Mouse (Mus musculus): ENCODE data around the gene Lin28a. TPM values are rescaled to one million over a fixed set of nuclear protein-coding genes. Genes with fewer than 3 reads are reported as not detected.

The Lin28a gene
- polyA plus RNA-seq (2012; rRNA removed), result 0.70 and 0.95 TPM in 2 replicates
- 0.28 and 0.42 TPM in 2 replicates for polyA plus RNA-seq (2014; fragmentation: Nextera tagmentation; extraction: Ambion mirVana)

- H3K4me3 ChIP-seq (ENCODE audit: insufficient read depth in 1 of 2, low read depth in 2 of 2, low read length in 2 of 2), result peak within 1 kb of the TSS; percentile 12 to 28
- H3K27ac ChIP-seq, result no peak within 1 kb of the TSS
- ATAC-seq (ENCODE audit: insufficient read depth) (no peak), DNase-seq (ENCODE audit: low read depth in 3 of 3, low spot score in 3 of 3) (no peak)
- H3K36me3 ChIP-seq (replicated peaks; ENCODE audit: control insufficient read depth, insufficient read depth, low read depth), result no peaks in the 10 kb centered on the region
- 4% methylated on average over 9 of the region's 9 CpGs for WGBS (ENCODE audit: insufficient replicate concordance)
- no peaks in the 10 kb centered on the region for H3K9me3 ChIP-seq (ENCODE audit: control insufficient read depth, low read length)
- peaks cover 47% of the 10 kb centered on the region for H3K27me3 ChIP-seq (ENCODE audit: control insufficient read depth, insufficient read depth, low read length)
- no peaks in the 10 kb centered on the region for H3K4me1 ChIP-seq (replicated peaks; ENCODE audit: control insufficient read depth in 2 of 2, insufficient read depth in 2 of 2, low read length in 1 of 2)
- H3K9ac ChIP-seq (replicated peaks), result no peak within 1 kb of the TSS
- peak within 1 kb of the TSS; percentile 34 for H3K4me2 ChIP-seq (ENCODE audit: low read depth)
- TF ChIP-seq EP300 (IDR thresholded peaks at IDR 0.05; ENCODE audit: low read depth) (no peak), CTCF (IDR thresholded peaks at IDR 0.05; ENCODE audit: low read depth) (no peak)
Measured at GRCm38 (mm10) chr4:134018779-134019145, at the start of gene Lin28a. TSS of gene Lin28a (minus strand) at chr4:134018841.

- H3K27me3 ChIP-seq (ENCODE audit: control insufficient read depth, insufficient read depth, low read length), result no peaks in the 10 kb centered on the region; the same call in 1 of the 2 replicates
- H3K4me2 ChIP-seq (ENCODE audit: low read depth), result no peak overlapping the region
- H3K4me3 ChIP-seq (ENCODE audit: insufficient read depth in 1 of 2, low read depth in 2 of 2, low read length in 2 of 2), result no peak overlapping the region
- DNase-seq (ENCODE audit: low read depth in 3 of 3, low spot score in 3 of 3), result no peak
- H3K9me3 ChIP-seq (ENCODE audit: control insufficient read depth, low read length), result no peaks in the 10 kb centered on the region
- no peak overlapping the region for H3K9ac ChIP-seq (replicated peaks)
- H3K36me3 ChIP-seq (replicated peaks; ENCODE audit: control insufficient read depth, insufficient read depth, low read depth), result no peaks in the 10 kb centered on the region
- TF ChIP-seq CTCF (IDR thresholded peaks at IDR 0.05; ENCODE audit: low read depth), result no peak
- no peak for TF ChIP-seq EP300 (IDR thresholded peaks at IDR 0.05; ENCODE audit: low read depth)
- no peak for ATAC-seq (ENCODE audit: insufficient read depth)
- peaks cover 0 to 7% of the 10 kb centered on the region in 2 experiments; a peak in 2 of 4 replicates for H3K4me1 ChIP-seq (replicated peaks; ENCODE audit: control insufficient read depth in 2 of 2, insufficient read depth in 2 of 2, low read length in 1 of 2)
- H3K27ac ChIP-seq, result no peak overlapping the region
- 61% methylated on average over 7 of the region's 7 CpGs for WGBS (ENCODE audit: insufficient replicate concordance)
Measured at GRCm38 (mm10) chr4:134067833-134068544, 49.3 kb upstream of the Lin28a start.

DNA sequence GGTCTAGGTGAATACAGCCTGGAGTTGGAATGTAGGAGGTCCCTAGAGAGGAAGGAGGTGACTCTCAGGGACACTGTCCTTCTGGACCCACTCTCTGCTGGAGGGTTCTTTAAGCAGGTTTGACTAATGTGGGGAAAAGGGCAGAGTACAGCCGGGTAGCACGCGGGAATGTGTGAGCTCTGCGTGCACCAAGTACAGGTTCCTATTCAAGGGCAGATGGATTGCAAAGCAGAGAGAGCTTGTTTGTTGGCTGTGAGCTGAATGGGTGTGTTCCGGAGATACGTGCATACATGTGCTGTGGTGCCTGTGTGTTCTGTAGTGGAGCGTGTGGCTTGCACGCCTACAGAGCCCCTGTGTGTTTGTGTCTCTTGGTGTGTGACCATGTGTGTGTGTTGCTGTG, 48.7 kb upstream of the Lin28a start:
- Histone ChIP-seq H3K4me3 (ENCODE audit: insufficient read depth in 1 of 2, low read depth in 2 of 2, low read length in 2 of 2) (no peak overlapping the region), H3K27ac (no peak overlapping the region), H3K4me1 (replicated peaks; ENCODE audit: control insufficient read depth in 2 of 2, insufficient read depth in 2 of 2, low read length in 1 of 2) (peaks cover 0 to 8% of the 10 kb centered on the region in 2 experiments; a peak in 3 of 4 replicates), H3K36me3 (replicated peaks; ENCODE audit: control insufficient read depth, insufficient read depth, low read depth) (no peaks in the 10 kb centered on the region), H3K27me3 (ENCODE audit: control insufficient read depth, insufficient read depth, low read length) (no peaks in the 10 kb centered on the region; the same call in 1 of the 2 replicates), H3K9me3 (ENCODE audit: control insufficient read depth, low read length) (no peaks in the 10 kb centered on the region), H3K9ac (replicated peaks) (no peak overlapping the region), H3K4me2 (ENCODE audit: low read depth) (no peak overlapping the region)
- ATAC-seq (ENCODE audit: insufficient read depth) (no peak), DNase-seq (ENCODE audit: low read depth in 3 of 3, low spot score in 3 of 3) (no peak)
- no peak for TF ChIP-seq EP300 (IDR thresholded peaks at IDR 0.05; ENCODE audit: low read depth)
- TF ChIP-seq CTCF (IDR thresholded peaks at IDR 0.05; ENCODE audit: low read depth), result no peak
- 66% methylated on average over 8 of the region's 8 CpGs for WGBS (ENCODE audit: insufficient replicate concordance)

- Histone ChIP-seq H3K4me3 (ENCODE audit: insufficient read depth in 1 of 2, low read depth in 2 of 2, low read length in 2 of 2) (no peak overlapping the region), H3K4me2 (ENCODE audit: low read depth) (no peak overlapping the region), H3K27ac (no peak overlapping the region), H3K9me3 (ENCODE audit: control insufficient read depth, low read length) (no peaks in the 10 kb centered on the region), H3K27me3 (ENCODE audit: control insufficient read depth, insufficient read depth, low read length) (no peaks in the 10 kb centered on the region; the same call in 1 of the 2 replicates), H3K9ac (replicated peaks) (no peak overlapping the region), H3K4me1 (replicated peaks; ENCODE audit: control insufficient read depth in 2 of 2, insufficient read depth in 2 of 2, low read length in 1 of 2) (peaks cover 0 to 16% of the 10 kb centered on the region in 2 experiments; a peak in 3 of 4 replicates), H3K36me3 (replicated peaks; ENCODE audit: control insufficient read depth, insufficient read depth, low read depth) (no peaks in the 10 kb centered on the region)
- ATAC-seq (ENCODE audit: insufficient read depth), result no peak
- TF ChIP-seq EP300 (IDR thresholded peaks at IDR 0.05; ENCODE audit: low read depth) (no peak), CTCF (IDR thresholded peaks at IDR 0.05; ENCODE audit: low read depth) (no peak)
- 32% methylated on average over 23 of the region's 23 CpGs for WGBS (ENCODE audit: insufficient replicate concordance)
- DNase-seq (ENCODE audit: low read depth in 3 of 3, low spot score in 3 of 3), result no peak
Measured at GRCm38 (mm10) chr4:134065431-134066004, 46.9 kb upstream of the Lin28a start.

DNA sequence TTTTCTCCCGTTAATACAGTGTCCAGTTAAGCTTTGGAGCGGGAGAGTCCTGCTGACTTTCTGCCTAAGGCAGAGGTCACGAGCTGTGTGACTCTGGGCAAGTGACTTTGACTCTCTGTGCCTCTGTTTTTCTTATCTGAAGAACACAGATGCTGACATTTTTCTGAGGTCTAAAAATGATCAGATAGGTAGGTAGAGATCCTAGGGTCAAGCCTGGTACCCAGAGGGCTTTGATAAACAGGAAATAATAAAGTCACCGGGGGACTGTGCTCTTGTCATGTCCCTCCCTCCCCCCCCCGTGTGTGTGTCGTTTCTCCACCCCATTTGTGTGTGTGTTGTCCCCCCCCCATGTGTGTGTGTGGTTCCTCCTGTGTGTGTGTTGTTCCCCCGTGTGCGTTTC, 43.9 kb upstream of the Lin28a start:
- 28% methylated on average over 8 of the region's 8 CpGs for WGBS (ENCODE audit: insufficient replicate concordance)
- H3K9ac ChIP-seq (replicated peaks), result no peak overlapping the region

More for the DNA sequence above, 43.9 kb upstream of the Lin28a start:
- H3K4me1 ChIP-seq (replicated peaks; ENCODE audit: control insufficient read depth in 2 of 2, insufficient read depth in 2 of 2, low read length in 1 of 2), result peaks cover 0 to 10% of the 10 kb centered on the region in 2 experiments; a peak in 3 of 4 replicates
- no peak overlapping the region for H3K4me2 ChIP-seq (ENCODE audit: low read depth)
- H3K9me3 ChIP-seq (ENCODE audit: control insufficient read depth, low read length), result no peaks in the 10 kb centered on the region
- ATAC-seq (ENCODE audit: insufficient read depth) (peak; percentile 37; the same call in 1 of the 2 replicates), DNase-seq (ENCODE audit: low read depth in 3 of 3, low spot score in 3 of 3) (peak in 1 of 3 experiments; percentile 33)
- H3K4me3 ChIP-seq (ENCODE audit: insufficient read depth in 1 of 2, low read depth in 2 of 2, low read length in 2 of 2), result no peak overlapping the region
- H3K36me3 ChIP-seq (replicated peaks; ENCODE audit: control insufficient read depth, insufficient read depth, low read depth), result no peaks in the 10 kb centered on the region
- H3K27ac ChIP-seq, result no peak overlapping the region
- TF ChIP-seq EP300 (IDR thresholded peaks at IDR 0.05; ENCODE audit: low read depth), result no peak
- TF ChIP-seq CTCF (IDR thresholded peaks at IDR 0.05; ENCODE audit: low read depth), result no peak
- no peaks in the 10 kb centered on the region; the same call in 1 of the 2 replicates for H3K27me3 ChIP-seq (ENCODE audit: control insufficient read depth, insufficient read depth, low read length)
